ENCODE assay signal across 35 mouse cellular contexts in the genomic region with DNA sequence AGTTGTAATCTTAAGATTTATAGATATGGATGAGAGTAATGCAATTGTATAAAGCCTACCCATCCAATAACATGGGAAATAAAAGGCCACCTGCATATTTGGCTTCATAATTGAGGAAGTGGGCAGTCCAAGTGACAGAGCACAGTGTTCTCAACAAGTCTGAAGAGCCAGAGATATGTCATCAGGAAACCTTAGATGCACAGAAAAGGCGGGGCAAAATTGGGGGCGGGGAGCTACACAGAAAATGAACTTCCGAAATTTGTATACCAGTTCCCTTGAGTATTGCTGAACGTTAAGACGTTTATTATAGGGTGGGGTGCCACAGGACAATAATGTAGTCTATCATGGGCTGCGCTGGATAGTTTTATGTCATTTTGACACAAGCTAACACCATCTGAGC. TPM values are rescaled to one million over a fixed set of nuclear protein-coding genes. Genes with fewer than 3 reads are reported as not detected.
DNase-seq lines count a peak whose midpoint lies in the region; ATAC-seq and TF ChIP-seq lines count a peak whose summit lies in the region.
"Had no signal": no experiment of that assay in that cellular context is flagged by ENCODE, and none has a peak within 500 bp of the region (broad histone marks: within the 10 kb centered on the region; RNA-seq: fewer than 3 reads in every experiment).

No protein-coding gene starts in this region.

- TF ChIP-seq RAD21 in CH12.LX (IDR thresholded peaks at IDR 0.05; ENCODE audit: low read depth, low read length): no peak

- dilution Hi-C loops in CH12.LX (cut with MboI; ENCODE audit: extremely low pct_ligation_motif_present, extremely low pct_unique_long_range_greater_than_20kb, low sequenced_read_pairs): no loop called here

- H3K79me2 ChIP-seq in CH12.LX (replicated peaks; ENCODE audit: control insufficient read depth, extremely low read depth, insufficient read depth, poor library complexity, severe bottlenecking): no peaks in the 10 kb centered on the region

- DNase-seq in 416B (ENCODE audit: low read depth) (peak; percentile 43), CH12.LX (ENCODE audit: extremely low read depth) (peak; percentile 66)
- DNase-seq in hindbrain, embryonic 14.5 days (ENCODE audit: low spot score): no peak
- DNase-seq in cerebellum, adult 11 months: no peak
- DNase-seq in gastrocnemius, postnatal 14 days: no peak
- DNase-seq: adrenal gland, adult 8-10 months; cerebellum, adult 9-10 months; gastrocnemius, postnatal 10 days; heart, adult 11 months; heart, postnatal 36 days; kidney, adult 8-10 months; kidney, postnatal 4 days; layer of hippocampus, adult 9-11 months; liver; retina, postnatal 1 day; right cerebral cortex, postnatal 14 days; thymus, adult 18-20 months; thymus, postnatal 36 days had no signal

- peaks cover 0 to 11% of the 10 kb centered on the region in 2 experiments; a peak in 3 of 4 replicates for H3K4me1 ChIP-seq in CH12.LX (ENCODE audit: control insufficient read depth in 1 of 2, insufficient read depth in 2 of 2)
- H3K4me1 ChIP-seq in hindbrain, embryonic 14.5 days (replicated peaks; ENCODE audit: control insufficient read depth, insufficient read depth, low read length): no peaks in the 10 kb centered on the region
- H3K4me1 ChIP-seq: heart, embryonic 10.5 days; heart, embryonic 15.5 days; hindbrain, embryonic 12.5 days; liver, embryonic 15.5 days; lung, embryonic 15.5 days; midbrain, embryonic 12.5 days; neural tube, embryonic 13.5 days had no signal

- TF ChIP-seq POLR2A in CH12.LX (IDR thresholded peaks at IDR 0.05; ENCODE audit: low read depth, low read length): no peak

- ATAC-seq in granulocyte monocyte progenitor cell, adult 5-6 weeks (replicated peaks; ENCODE audit: poor library complexity, severe bottlenecking): peak; percentile 56
- ATAC-seq in neutrophil, adult 5-6 weeks (ENCODE audit: extremely low read depth, insufficient number of reproducible peaks, low FRiP score, poor library complexity, severe bottlenecking): 0 out of 2 replicates have a peak, but pooled peaks have one; percentile 19
- no peak for ATAC-seq in hindbrain, embryonic 14.5 days (ENCODE audit: low FRiP score)
- ATAC-seq: activated CD4-positive, CD25-positive, alpha-beta regulatory T cell, adult 4 months; forebrain, embryonic 16.5 days; intestine, embryonic 16.5 days had no signal

- H3K9ac ChIP-seq in CH12.LX (ENCODE audit: insufficient read depth, low read depth): no peak overlapping the region
- H3K9ac ChIP-seq in hindbrain, embryonic 14.5 days: no peak overlapping the region
- H3K9ac ChIP-seq: heart, embryonic 15.5 days; hindbrain, embryonic 12.5 days; liver, embryonic 15.5 days; lung, embryonic 15.5 days; midbrain, embryonic 12.5 days; neural tube, embryonic 13.5 days had no signal

- H3K27ac ChIP-seq in CH12.LX (ENCODE audit: insufficient read depth, low read depth): no peak overlapping the region
- H3K27ac ChIP-seq in hindbrain, embryonic 14.5 days: no peak overlapping the region
- H3K27ac ChIP-seq: heart, embryonic 10.5 days; heart, embryonic 15.5 days; hindbrain, embryonic 12.5 days; kidney, postnatal 0 days; liver, embryonic 15.5 days; lung, embryonic 15.5 days; midbrain, embryonic 12.5 days; neural tube, embryonic 13.5 days; stomach, postnatal 0 days had no signal

- no peaks in the 10 kb centered on the region for H3K9me3 ChIP-seq in CH12.LX (replicated peaks; ENCODE audit: low read length)
- H3K9me3 ChIP-seq in hindbrain, embryonic 14.5 days (ENCODE audit: control insufficient read depth, low read length): no peaks in the 10 kb centered on the region
- H3K9me3 ChIP-seq: heart, embryonic 10.5 days; heart, embryonic 15.5 days; hindbrain, embryonic 12.5 days; liver, embryonic 15.5 days; lung, embryonic 15.5 days; megakaryocyte, embryonic 14.5 days; midbrain, embryonic 12.5 days; neural tube, embryonic 13.5 days had no signal

- in situ Hi-C loops in CH12.LX (cut with MboI; ENCODE audit: low pct_ligation_motif_present, low pct_unique_long_range_greater_than_20kb, low sequenced_read_pairs): no loop called here

- no peak for TF ChIP-seq EP300 in CH12.LX (IDR thresholded peaks at IDR 0.05; ENCODE audit: low read length)

- H3K4me2 ChIP-seq in CH12.LX (ENCODE audit: insufficient read depth, low read depth, poor library complexity, severe bottlenecking): no peak overlapping the region
- no peak overlapping the region for H3K4me2 ChIP-seq in hindbrain, embryonic 14.5 days (replicated peaks)
- H3K4me2 ChIP-seq: heart, embryonic 15.5 days; hindbrain, embryonic 12.5 days; liver, embryonic 15.5 days; lung, embryonic 15.5 days; midbrain, embryonic 12.5 days; neural tube, embryonic 13.5 days had no signal

- WGBS in hindbrain, embryonic 14.5 days: 95% methylated on average over 6 of the region's 6 CpGs

- H3K36me3 ChIP-seq in CH12.LX (replicated peaks in 1 of 2; ENCODE audit: control insufficient read depth in 1 of 2, insufficient read depth in 1 of 2, low read length in 1 of 2): peaks cover 5 to 16% of the 10 kb centered on the region in 2 experiments
- H3K36me3 ChIP-seq in hindbrain, embryonic 14.5 days (replicated peaks; ENCODE audit: control insufficient read depth, insufficient read depth): no peaks in the 10 kb centered on the region
- H3K36me3 ChIP-seq: heart, embryonic 15.5 days; liver, embryonic 15.5 days; neural tube, embryonic 13.5 days had no signal

- intact Hi-C loops in gastrocnemius, postnatal 14 days (cut with DNase I; ENCODE audit: low total_unique reads): no loop called here

- H3K27me3 ChIP-seq in CH12.LX (replicated peaks): no peaks in the 10 kb centered on the region
- no peaks in the 10 kb centered on the region for H3K27me3 ChIP-seq in hindbrain, embryonic 14.5 days (ENCODE audit: control insufficient read depth, insufficient read depth, low read length)
- H3K27me3 ChIP-seq: heart, embryonic 15.5 days; hindbrain, embryonic 12.5 days; liver, embryonic 15.5 days; lung, embryonic 15.5 days; megakaryocyte, embryonic 14.5 days; midbrain, embryonic 12.5 days; neural tube, embryonic 13.5 days had no signal

- H3K4me3 ChIP-seq in CH12.LX (replicated peaks in 1 of 3; ENCODE audit: low read depth in 2 of 3, low read length in 2 of 3, poor library complexity in 1 of 3): no peak overlapping the region
- H3K4me3 ChIP-seq in hindbrain, embryonic 14.5 days (replicated peaks; ENCODE audit: low read length): no peak overlapping the region
- H3K4me3 ChIP-seq: erythroblast, embryonic 14.5 days; heart, embryonic 10.5 days; heart, embryonic 15.5 days; hindbrain, embryonic 12.5 days; liver, embryonic 15.5 days; lung, embryonic 15.5 days; megakaryocyte, embryonic 14.5 days; midbrain, embryonic 12.5 days; neural tube, embryonic 13.5 days had no signal

- no peak for TF ChIP-seq CTCF in CH12.LX (conservative IDR thresholded peaks at IDR 0.05 in 1 of 2, IDR thresholded peaks at IDR 0.05 in 1 of 2; ENCODE audit: low read depth in 2 of 2, low read length in 2 of 2)

TF ChIP-seq in CH12.LX, 34 proteins besides CTCF, POLR2A, EP300 and RAD21:
- TF ChIP-seq CHD2 (IDR thresholded peaks at IDR 0.05; ENCODE audit: low read length) (no peak), UBTF (IDR thresholded peaks at IDR 0.05; ENCODE audit: low read depth, low read length) (no peak), TCF12 (IDR thresholded peaks at IDR 0.05; ENCODE audit: low read depth, low read length) (no peak), USF1 (IDR thresholded peaks at IDR 0.05; ENCODE audit: low read depth, low read length) (no peak), NRF1 (IDR thresholded peaks at IDR 0.05; ENCODE audit: low read depth, low read length) (no peak), GABPA (IDR thresholded peaks at IDR 0.05; ENCODE audit: insufficient replicate concordance, low read depth, low read length) (no peak), MEF2A (IDR thresholded peaks at IDR 0.05; ENCODE audit: borderline replicate concordance, low read depth, low read length) (no peak), MYC (IDR thresholded peaks at IDR 0.05; ENCODE audit: low read depth, low read length) (no peak), ZKSCAN1 (IDR thresholded peaks at IDR 0.05; ENCODE audit: borderline replicate concordance, low read depth, low read length) (no peak)

RNA-seq across cellular contexts. Expression of gene Cdc5l, which starts 16.6 kb away (rescaled TPM):
- total RNA-seq in CH12.LX (2012; rRNA removed) (45.2 and 52.6 TPM in 2 replicates), CH12.LX (2014; rRNA removed) (58.9 and 62.4 TPM in 2 replicates)
- 66.3 and 69.6 TPM in 2 replicates for polyA plus RNA-seq in CH12.LX (2012; ENCODE audit: insufficient read length, low read depth)
- 61.9 and 82.9 TPM in 2 replicates for total RNA-seq in granulocyte monocyte progenitor cell, adult 5-6 weeks (2014; fragmentation: Nextera tagmentation)
- total RNA-seq in granulocyte monocyte progenitor cell, adult 5-6 weeks (2017): 118 and 137 TPM in 2 replicates
- 119 and 125 TPM in 2 replicates for total RNA-seq in neutrophil, adult 5-6 weeks (2017)
- polyA plus RNA-seq in hindbrain, embryonic 14.5 days (2014; fragmentation: Nextera tagmentation; extraction: Ambion mirVana): 64.7 and 67.0 TPM in 2 replicates
- total RNA-seq in gastrocnemius, postnatal 14 days (2021): 10 to 100 TPM; 31.3 to 33.9 TPM

RNA-seq across cellular contexts. Expression of gene Spats1, which starts 25.1 kb away (rescaled TPM):
- total RNA-seq in CH12.LX (2012; rRNA removed) (1.0 and 2.5 TPM in 2 replicates), CH12.LX (2014; rRNA removed) (1.7 and 2.7 TPM in 2 replicates)
- 1.9 and 2.5 TPM in 2 replicates for polyA plus RNA-seq in CH12.LX (2012; ENCODE audit: insufficient read length, low read depth)
- total RNA-seq in granulocyte monocyte progenitor cell, adult 5-6 weeks (2014; fragmentation: Nextera tagmentation): not detected in 2 replicates
- total RNA-seq in granulocyte monocyte progenitor cell, adult 5-6 weeks (2017): 0.10 TPM in 1 of 2 replicates, not detected in the other
- total RNA-seq in neutrophil, adult 5-6 weeks (2017): not detected in 2 replicates
- polyA plus RNA-seq in hindbrain, embryonic 14.5 days (2014; fragmentation: Nextera tagmentation; extraction: Ambion mirVana): 1.5 and 2.2 TPM in 2 replicates
- total RNA-seq in gastrocnemius, postnatal 14 days (2021): under 1 TPM in 1 of 2 experiments, not detected in 1; 0.20 TPM
- polyA plus RNA-seq: erythroblast, embryonic 14.5 days; small intestine, adult 2 months had no signal

RNA-seq across cellular contexts. Expression of gene Aars2, which starts 56.5 kb away (rescaled TPM):
- total RNA-seq in CH12.LX (2012; rRNA removed) (20.2 and 23.1 TPM in 2 replicates), CH12.LX (2014; rRNA removed) (10.4 and 12.4 TPM in 2 replicates)
- polyA plus RNA-seq in CH12.LX (2012; ENCODE audit: insufficient read length, low read depth): 17.5 and 17.6 TPM in 2 replicates
- total RNA-seq in granulocyte monocyte progenitor cell, adult 5-6 weeks (2014; fragmentation: Nextera tagmentation): 5.5 and 7.3 TPM in 2 replicates
- total RNA-seq in granulocyte monocyte progenitor cell, adult 5-6 weeks (2017): 8.3 and 12.1 TPM in 2 replicates
- 6.9 and 7.8 TPM in 2 replicates for total RNA-seq in neutrophil, adult 5-6 weeks (2017)
- polyA plus RNA-seq in hindbrain, embryonic 14.5 days (2014; fragmentation: Nextera tagmentation; extraction: Ambion mirVana): 15.2 and 15.8 TPM in 2 replicates
- 10 to 100 TPM; 15.0 to 16.0 TPM for total RNA-seq in gastrocnemius, postnatal 14 days (2021)

Comparison
In these comparisons a context has a peak if more than half of its experiments do, and no peak if none do; other contexts are left out.
1. DNase-seq: peak in 416B (single experiment) and CH12.LX (single experiment); none in hindbrain, embryonic 14.5 days (single experiment), cerebellum, adult 11 months (single experiment) and gastrocnemius, postnatal 14 days (single experiment).